Mouse (Mus musculus): ENCODE results near the gene Sox6.

The Sox6 gene

DNA sequence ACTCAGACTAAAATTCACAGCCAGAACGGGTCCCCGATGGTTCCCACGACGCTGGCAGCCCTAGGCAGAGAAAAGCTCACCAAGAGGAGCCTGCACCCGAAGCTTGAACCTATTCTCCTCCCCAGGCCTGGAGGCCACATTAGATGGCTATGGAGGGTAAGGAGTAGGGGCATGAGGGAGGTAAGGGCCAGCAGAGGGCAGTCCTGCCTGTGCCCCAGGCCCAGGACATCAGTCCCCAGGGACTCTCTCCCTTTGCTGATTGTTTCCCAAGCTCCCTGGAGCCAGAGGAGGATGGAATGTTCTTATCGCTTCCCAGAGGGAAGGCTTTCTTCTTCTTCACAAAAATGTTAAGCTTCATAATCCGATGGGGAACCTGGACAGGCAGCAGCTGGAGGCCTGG is 615.8 kb downstream of the Sox6 start:
- no peak for DNase-seq (ENCODE audit: low spot score in 2 of 2)

DNA sequence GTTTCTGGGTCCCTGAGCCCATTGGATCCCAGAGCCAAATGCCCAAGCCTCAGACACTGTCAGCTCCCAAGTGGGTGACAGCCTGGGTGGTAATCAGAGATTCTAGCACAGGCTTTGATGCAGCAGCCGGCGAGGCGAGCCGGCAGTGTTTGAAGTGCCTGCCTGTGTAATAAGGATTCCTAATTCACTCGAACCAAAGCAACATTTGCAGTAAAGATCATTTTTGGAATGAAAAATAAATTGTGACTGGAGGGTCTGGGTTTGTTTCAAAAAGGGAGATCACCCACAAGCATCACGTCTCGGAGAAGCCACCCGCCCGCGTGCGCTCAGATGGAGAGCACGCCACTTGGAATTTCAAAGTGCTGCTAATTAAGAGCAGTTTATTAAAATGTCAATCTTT is 617.6 kb downstream of the Sox6 start:
- no peak for DNase-seq (ENCODE audit: low spot score in 2 of 2)
